Mouse (Mus musculus) adrenal gland, adult 18-20 months (tissue): Measurements from ENCODE around the gene Cd276. TPM values are rescaled to one million over a fixed set of nuclear protein-coding genes. Genes with fewer than 3 reads are reported as not detected.

Experiments
- DNase-seq, 2 experiments: peaks; one replicate each; pipeline ENCODE4 v3.0.0; 2021 to 2022; ENCODE audit warnings: low spot score in 2 of 2
- total RNA-seq, 2 experiments: library from RNA; stranded (reverse); gene quantifications; 1 replicate in 1 of 2; 2 replicates in 1 of 2; pipeline ENCODE4 v1.2.3; 2021

The Cd276 gene
- total RNA-seq, 2 experiments from 2014 or later, result 7.0 to 8.1 TPM

- no peak for DNase-seq
Observed at GRCm38 (mm10) chr9:58554056-58554907, 955 bp downstream of the Cd276 start.

DNA sequence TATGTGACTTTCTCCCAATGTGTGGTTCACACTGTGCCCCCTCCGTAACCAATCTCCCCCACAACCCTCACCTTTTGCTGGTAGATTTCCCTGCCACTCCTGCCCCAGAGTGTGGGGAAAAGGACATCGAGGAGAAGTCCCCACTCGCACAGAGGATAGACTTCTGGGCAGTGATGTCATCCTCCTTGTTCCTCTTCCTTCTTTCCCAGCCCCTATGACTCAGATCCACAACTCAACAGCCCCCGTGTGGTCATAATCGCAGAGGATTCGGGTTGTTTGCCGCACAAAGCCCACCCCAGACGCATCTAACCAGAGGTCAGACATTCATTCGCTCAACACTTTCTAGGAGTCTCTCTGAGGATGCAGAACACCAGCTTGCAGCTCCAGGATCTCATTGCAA is 3.2 kb downstream of the Cd276 start:
- DNase-seq, result no peak

DNA sequence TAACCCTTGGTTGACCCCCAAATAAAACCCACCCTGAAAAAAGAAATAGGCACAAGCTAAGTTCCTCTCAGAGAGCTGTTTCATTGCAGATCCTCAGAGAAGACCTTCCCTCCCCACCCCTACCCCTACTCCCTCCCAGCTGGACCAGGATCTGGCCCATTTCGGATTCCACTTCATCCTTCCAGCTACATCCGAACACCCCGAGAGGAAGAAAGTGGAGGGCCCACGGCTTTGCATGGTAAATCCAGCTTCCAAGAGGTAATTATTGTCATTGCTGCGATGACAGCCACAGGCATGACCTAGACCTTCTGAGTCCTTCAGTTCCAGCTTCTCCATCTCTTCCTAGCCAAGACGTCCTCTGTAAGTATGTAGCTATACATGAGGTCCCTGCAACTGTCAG is 4.3 kb downstream of the Cd276 start:
- no peak for DNase-seq

GRCm38 (mm10) chr9:58549694-58550093 is 5.5 kb downstream of the Cd276 start:
- no peak for DNase-seq

- DNase-seq, result no peak
Observed at GRCm38 (mm10) chr9:58548897-58549296, 6.3 kb downstream of the Cd276 start.

DNA sequence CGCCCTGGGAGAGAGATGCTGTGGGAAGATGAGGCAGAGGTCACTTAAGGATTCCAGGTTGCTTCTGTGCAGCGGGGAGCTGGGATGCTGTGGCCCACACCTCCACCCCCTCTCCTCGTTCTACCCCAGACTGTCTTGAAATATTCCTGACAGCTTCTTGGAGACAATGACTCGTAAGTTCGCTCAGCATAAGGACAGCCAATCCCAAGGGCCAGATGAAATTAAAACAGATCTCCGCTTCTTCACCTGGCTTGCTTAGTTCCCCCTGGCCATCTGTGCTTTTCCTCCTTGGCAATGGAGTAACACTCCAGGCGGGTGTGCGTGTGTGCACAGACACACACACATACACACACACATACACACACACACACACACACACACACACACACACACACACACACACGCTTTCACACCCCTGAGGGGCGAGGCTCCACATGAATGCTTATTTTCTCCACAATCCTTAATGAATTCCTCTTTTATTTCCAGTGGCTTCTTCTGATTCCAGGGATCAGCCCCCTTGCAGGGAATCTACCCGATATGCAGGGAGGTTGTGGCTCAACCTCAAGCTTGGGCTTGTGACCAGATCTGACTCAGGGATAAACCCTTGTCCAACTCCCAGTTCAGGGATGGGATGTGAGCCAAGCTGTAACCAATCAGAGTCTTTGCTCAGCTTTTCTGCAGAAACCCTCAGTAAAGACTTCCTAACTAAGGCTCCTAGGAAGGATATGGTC is 8.4 kb downstream of the Cd276 start:
- DNase-seq, result no peak

- no peak for DNase-seq
Observed at GRCm38 (mm10) chr9:58545428-58545827, 9.8 kb downstream of the Cd276 start.

GRCm38 (mm10) chr9:58544879-58545324 is 10.3 kb downstream of the Cd276 start:
- no peak for DNase-seq

GRCm38 (mm10) chr9:58541895-58542338 is 13.3 kb downstream of the Cd276 start:
- DNase-seq, result peak; percentile 64 to 76

- peak; percentile 44 to 45 for DNase-seq
Observed at GRCm38 (mm10) chr9:58539886-58540285, 15.4 kb downstream of the Cd276 start.

GRCm38 (mm10) chr9:58537774-58538173 is 17.5 kb downstream of the Cd276 start:
- no peak for DNase-seq

GRCm38 (mm10) chr9:58535447-58536134 is 19.6 kb downstream of the Cd276 start:
- DNase-seq, result no peak

DNA sequence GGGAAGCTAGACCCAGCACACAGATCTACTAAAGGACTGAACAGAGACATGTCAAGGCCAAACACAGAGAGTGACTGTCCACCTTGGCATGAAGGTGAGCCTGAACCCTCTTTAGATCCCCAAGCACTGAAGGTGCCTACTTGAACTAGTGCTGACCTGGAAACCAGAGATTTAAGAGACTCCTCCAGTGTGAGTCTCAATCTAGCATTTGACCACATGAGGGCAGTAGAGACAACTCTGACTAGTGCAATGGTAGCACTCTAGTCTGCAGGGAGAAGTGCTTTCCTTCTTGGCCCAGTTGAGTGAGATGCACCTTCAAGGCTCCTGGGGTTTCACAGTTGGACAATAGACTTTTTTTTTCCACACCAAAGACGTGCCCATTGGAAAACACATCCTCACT is 20.5 kb downstream of the Cd276 start:
- DNase-seq, result no peak

- no peak for DNase-seq
Observed at GRCm38 (mm10) chr9:58533322-58533721, 21.9 kb downstream of the Cd276 start.

- no peak for DNase-seq
Observed at GRCm38 (mm10) chr9:58532236-58532635, 23.0 kb downstream of the Cd276 start.

DNA sequence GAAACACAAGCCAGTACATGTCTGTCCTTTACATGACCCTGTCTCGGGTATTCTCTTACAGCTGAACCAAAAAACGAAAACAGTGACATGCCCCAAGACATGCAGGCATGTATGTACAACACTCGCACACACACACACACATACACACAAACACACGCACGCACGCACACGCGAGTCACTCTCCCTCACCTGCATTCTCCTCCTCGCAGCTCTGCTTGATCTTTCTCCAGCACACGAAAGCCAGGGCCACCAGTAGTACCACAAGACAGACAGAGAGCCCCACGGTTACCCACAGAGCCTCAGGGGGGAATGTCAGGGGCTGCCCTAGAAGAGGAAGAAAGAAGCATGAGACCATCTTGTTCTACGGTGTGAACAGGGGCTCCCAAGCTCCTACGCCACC is 24.8 kb downstream of the Cd276 start:
- no peak for DNase-seq

- no peak for DNase-seq
Observed at GRCm38 (mm10) chr9:58527841-58528240, 27.4 kb downstream of the Cd276 start.

DNA sequence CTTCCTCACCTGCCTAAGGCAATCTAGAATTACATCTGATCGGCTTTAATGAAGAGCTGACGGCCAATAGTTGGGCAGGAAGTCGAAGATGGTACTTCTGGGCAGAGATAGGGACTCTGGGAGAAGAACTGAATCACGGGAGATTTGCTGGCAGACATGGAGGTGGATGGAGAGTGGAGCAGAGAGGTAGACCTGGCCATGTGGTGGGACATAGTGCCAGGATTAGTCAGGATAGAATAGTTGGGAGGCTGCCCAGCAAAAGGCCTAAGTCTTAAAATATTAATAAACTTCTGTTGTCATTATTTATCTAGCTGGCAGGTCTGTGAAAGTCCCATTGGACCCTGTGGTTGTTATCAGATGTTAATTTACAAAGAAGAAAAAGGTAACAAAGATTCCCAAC is 30.1 kb downstream of the Cd276 start:
- no peak for DNase-seq

- no peak for DNase-seq
Observed at GRCm38 (mm10) chr9:58521883-58522423, 33.3 kb downstream of the Cd276 start.

- DNase-seq, result no peak
Observed at GRCm38 (mm10) chr9:58520816-58521581, 34.2 kb downstream of the Cd276 start.

- DNase-seq, result no peak
Observed at GRCm38 (mm10) chr9:58519953-58520352, 35.3 kb downstream of the Cd276 start.
